Mouse (Mus musculus): ENCODE measurements around the gene Gm38431.
A peak's percentile ranks its signal among the peaks of the same experiment; 100 is the strongest.

Gene Gm38431

GRCm38 (mm10) chr9:21091707-21092320, at the start of gene Gm38431, which contains the start of gene Raver1:
Gene Gm38431, minus strand, starts transcription at chr9:21091997.
Gene Raver1, minus strand, starts transcription at chr9:21092008.
- DNase-seq, result peak; percentile 94

- DNase-seq, result no peak
Measured at GRCm38 (mm10) chr9:21138386-21138785, 46.6 kb upstream of the Gm38431 start.

GRCm38 (mm10) chr9:21137229-21137628, 45.4 kb upstream of the Gm38431 start:
- peak; percentile 61 for DNase-seq

DNA sequence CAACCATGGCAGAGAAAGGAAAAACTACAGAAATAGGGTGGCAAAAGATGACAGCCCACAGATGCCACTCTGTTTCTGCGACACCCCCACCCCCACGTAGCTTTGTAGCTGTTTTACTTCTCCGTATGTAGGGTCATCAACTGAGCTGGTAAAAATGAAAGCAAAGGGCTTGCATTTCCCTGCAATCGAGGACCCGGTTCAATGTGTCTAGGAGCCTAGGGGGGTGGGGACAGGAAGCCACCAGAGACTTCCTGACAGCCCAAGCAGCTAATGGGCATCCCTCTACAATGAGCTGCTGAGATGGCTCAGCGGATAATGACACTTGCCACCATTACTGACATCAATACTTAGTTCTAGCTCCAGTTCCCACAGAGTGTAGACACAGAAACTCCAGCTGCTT, 44.6 kb upstream of the Gm38431 start:
- no peak for DNase-seq

DNA sequence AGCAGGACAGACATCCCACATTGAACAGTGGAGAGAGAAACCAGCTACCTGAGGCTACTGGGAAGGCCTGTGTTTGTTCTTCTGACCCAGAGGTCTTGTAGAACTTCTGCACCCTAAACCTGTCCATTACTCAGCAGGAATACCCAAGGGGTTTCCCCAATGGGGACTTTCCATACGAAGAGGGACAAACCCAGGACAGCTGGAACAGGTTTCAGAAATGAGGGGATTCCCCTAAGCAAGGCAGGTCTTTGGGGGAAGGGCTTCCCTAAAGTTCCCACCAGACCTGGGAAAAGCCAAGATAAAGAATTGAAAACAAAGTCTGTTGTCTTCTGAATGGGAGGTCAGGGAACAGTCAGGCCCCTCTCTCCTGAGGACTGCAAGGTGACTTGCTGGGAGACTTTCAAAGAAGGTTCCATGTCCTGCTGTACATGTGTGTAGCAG, 44.2 kb upstream of the Gm38431 start:
- no peak for DNase-seq

DNA sequence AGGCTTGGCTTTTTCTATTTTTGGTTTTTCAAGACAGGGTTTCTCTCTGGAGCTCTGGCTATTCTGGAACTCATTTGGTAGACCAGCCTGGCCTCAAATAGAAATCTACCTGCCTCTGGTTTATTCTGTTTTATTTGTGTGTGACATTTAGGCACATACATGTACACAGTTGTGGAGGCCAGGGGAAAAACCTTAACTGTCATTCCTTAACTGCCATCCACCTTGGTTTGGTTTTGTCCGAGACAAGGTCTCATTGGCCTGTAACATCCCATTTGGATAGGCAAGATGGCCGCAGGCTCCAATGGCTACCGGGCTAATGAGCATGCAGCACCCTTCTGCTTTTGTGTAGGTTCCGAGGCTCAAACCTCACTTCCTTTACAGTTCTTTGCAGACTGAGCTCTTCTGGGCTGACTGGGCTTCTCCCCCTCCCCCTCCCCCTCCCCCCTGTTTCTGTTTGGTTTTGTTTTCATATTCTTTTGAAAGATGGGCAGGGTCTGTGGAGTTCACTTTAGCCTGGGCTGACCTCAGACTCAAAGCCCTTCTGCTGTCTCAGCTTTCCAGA, 43.6 kb upstream of the Gm38431 start:
- no peak for DNase-seq

- DNase-seq, result no peak
Measured at GRCm38 (mm10) chr9:21134595-21135328, 43.0 kb upstream of the Gm38431 start.

DNA sequence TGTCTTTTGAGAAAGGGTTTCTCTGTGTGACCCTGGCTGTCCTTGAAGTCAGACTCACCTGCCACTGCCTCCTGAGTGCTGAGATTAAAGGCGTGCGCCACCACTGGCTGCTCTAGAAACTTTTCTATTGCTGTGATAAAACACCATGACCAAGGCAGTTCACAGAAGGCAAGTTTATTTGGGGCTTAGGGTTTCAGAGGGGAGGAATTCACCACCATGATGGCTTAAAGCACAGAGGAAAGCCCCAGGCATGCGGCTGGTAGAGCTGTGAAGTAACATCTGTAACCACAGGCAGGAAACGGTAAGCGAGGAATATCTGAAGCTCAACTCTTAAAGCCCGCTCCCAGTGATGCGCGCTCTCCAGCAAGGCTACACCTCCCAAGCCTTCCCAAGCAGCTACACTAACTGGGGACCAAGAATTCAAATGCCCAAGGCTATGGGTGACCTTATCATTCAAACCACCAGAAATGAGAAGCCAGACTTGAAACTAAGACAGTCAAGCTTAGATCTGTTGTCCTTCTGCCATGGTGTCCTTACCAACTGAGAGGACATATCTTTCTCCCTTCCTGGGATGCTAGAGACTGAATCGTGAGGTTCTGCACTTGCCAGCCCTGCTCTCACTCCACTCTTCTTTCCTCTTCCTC, 41.4 kb upstream of the Gm38431 start:
- no peak for DNase-seq

DNA sequence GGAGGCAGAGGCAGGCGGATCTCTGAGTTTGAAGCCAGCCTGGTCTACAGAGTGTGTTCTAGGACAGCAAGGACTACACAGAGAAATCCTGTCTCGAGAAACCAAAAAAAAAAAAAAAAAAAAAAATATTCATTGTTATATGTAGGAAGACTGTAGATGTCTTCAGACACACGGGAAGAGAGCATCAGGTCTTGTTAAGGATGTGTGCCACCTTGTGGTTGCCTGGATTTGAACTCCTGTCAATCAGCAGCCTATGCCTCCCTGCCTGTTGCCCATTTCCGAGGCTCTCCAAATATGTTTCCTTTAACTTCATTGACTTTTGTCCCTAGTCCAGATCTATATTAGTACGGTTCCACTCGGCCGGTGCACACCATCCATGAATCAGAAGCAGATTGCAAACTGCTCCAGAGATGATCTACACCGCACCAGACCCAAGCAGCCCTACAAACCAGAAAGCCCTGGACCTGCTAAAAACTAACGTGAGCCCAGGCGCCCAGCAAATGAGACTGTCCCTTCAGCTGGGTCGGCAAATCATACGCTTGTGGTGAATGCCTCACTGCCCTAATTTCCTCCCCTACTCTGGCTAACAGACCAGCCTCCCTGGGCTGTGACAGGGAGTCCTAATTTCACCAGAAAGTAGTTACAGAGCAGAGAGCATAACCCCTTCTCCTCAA, 40.4 kb upstream of the Gm38431 start:
- no peak for DNase-seq

DNA sequence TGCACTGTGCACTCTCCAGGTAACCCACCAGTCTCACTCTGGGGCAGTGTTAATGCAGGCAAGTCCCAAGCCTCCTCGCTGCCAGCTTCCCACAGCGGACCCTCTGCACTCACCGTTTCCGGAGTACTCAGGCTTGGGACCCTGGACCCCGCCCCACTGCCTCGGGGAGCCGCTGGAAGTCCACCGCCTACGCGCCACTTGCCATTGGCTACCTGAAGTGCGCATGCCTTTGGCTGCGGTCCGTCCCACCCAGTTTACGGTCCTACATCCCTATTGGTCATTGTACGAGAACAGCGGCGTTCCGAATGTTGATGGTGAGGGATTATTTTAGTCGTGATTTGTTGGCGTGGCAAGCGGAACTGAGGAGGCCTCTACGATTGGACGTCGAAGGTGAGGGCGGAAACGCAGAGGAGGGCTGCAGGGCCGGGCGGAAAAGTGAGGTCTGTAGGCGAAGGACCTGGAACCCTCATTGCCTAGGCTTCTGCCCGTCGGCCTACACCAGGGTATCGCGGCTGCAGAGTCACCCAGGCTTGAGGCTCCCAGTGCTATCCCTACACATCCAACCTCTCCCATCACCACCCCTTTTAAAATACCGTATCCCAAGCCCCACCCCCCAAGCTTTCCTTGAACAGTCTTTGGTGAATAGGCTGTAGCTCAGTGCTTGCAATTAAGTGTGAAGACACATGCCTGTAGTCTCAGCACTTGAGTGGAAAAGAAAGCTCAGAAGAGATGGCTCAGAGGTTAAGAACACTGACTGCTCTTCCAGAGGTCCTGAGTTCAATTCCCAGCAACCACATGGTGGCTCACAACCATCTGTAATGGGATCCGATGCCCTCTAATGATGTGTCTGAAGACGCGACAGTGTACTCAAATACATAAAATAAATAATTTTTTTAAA, 39.5 kb upstream of the Gm38431 start, which contains the start of gene Tyk2:
Tyk2 (minus strand) TSS at position 185 of the 898 bp plus-strand sequence.
- DNase-seq, result peak; percentile 83

DNA sequence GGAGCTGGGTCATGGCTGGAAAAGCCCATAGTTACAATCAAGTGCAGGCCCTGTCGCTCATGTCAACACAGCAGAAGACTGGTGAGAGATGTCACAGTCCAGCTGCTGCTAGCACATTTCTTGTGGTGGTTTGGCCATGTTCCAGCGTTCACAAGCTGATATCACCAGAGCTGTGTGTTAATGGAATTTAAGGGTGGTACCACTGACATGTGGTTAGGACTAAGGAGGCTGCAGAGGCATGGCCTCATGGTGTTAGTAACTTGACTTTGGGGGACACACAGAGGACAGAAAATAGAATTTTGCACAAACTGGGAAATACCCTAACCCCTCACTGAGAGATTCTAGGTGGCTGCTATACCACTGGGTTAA, 34.4 kb upstream of the Gm38431 start:
- no peak for DNase-seq

DNA sequence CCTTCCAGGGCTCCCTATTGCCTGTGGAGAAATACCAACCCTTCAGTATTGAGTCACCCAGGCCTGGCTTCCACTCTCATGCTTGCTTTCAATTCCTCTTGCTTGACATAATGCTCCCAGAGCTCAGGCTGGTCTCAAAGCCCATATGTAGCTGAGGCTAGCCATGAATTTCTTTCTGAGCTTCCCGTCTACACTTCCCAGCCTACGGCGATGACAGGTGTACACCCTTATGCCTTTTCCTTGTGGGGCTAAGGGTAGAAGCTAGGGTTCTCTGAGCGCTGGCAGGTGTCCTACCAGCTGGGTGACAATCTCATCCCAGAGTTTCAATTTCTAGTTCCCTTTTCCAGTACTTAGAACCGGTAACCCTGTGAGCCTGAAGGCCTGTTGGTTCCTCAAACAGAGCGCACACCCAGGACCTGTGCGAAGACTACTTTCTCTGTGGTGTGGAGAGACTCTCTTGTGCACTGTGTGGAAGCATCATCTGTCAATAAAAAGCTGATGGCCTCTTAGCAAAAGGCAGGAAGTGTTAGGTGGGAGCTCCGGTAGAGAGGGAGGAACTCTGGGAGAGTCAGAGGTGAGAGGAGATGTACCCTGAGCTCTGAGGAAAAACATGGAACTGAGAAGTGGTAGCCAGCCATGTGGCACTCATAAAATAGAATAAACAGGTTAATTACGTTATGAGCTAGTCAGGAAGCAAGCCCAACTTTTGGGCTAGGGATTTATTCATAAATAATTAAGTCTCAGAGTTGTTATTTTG, 33.9 kb upstream of the Gm38431 start:
- no peak for DNase-seq

DNA sequence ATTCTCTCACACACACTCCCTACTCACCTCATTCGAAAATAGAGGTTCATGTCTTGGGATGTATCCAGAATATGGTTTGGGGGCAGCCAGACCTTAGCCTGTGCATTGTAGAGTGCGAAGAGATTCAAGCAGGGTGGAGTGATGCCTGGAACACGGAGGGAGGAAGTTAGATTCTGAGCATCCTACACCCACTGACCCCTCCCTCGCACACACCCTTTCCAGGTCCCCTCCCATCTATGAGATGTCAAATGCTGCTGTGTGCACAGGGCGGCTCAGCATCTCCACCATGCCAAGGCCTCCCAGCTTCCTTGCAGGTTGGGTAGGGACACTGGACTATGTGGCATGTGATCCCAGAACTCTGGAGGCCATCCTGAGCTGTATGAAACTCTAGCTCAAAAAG, 33.0 kb upstream of the Gm38431 start:
- no peak for DNase-seq

GRCm38 (mm10) chr9:21121483-21121882, 29.7 kb upstream of the Gm38431 start:
- DNase-seq, result no peak

- DNase-seq, result no peak
Measured at GRCm38 (mm10) chr9:21117073-21117472, 25.3 kb upstream of the Gm38431 start.

DNA sequence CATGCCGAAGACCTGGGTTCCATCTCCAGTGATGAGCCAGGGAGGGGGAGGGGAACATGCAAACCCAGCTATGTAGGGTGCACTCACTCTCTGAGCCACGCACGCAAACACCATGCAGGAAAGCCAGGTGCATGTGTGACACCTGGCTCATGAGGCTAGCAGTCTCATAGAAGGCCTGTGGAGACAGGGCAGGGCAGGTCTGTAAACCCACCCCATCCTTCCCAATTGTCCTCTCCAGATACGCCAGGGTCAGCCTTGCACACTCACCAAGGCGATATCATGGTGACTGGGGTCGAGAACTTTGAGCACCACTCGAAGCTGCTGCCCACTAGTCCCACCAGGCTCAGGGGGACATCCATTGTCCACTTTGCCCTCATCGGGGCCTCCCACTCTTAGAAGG, 23.3 kb upstream of the Gm38431 start:
- no peak for DNase-seq

GRCm38 (mm10) chr9:21114190-21114589, 22.4 kb upstream of the Gm38431 start:
- DNase-seq, result no peak

DNA sequence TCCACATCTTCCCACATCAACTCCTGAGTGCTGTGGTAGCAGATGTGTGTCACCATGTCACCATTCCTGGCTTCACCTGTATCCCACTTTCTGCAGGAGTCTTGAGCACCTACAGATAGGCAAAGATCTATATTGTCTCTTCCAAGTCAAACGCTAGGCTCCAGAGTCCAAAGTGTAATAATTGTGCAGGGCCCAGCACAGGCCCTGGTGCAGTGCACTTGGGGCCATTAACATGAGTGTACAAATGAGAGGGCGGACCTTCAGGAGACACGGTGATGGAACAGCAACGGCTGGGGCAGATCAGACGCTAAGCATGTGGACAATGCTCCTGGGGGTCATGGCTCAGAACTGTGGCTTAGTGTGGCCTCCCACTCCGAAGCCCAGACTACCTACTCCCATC, 22.0 kb upstream of the Gm38431 start:
- no peak for DNase-seq

- no peak for DNase-seq
Measured at GRCm38 (mm10) chr9:21107607-21108237, 15.9 kb upstream of the Gm38431 start.

GRCm38 (mm10) chr9:21105760-21106564, 14.2 kb upstream of the Gm38431 start:
- no peak for DNase-seq

Measured in right cerebral cortex, postnatal 4 days (tissue).